Mouse (Mus musculus) heart, postnatal 25 days (tissue): ENCODE measurements around the gene Borcs8. TPM values are rescaled to one million over a fixed set of nuclear protein-coding genes. Genes with fewer than 3 reads are reported as not detected.
A peak's percentile ranks its signal among the peaks of the same experiment; 100 is the strongest.

Experiments
- DNase-seq: peaks from one replicate; pipeline ENCODE4 v3.0.0; 2022; ENCODE audit warnings: low spot score
- intact Hi-C: fragments of 180-260 bp; cut with DNase I; formaldehyde crosslinking; loops from one replicate; pipeline ENCODE4 v1.15.1; 2025
- total RNA-seq, 2 experiments: library from RNA; stranded (reverse); gene quantifications; 2 replicates each; pipeline ENCODE4 v1.2.3; 2021

The Borcs8 gene
- total RNA-seq, 2 experiments from 2014 or later, result 21.2 to 25.5 TPM

DNA sequence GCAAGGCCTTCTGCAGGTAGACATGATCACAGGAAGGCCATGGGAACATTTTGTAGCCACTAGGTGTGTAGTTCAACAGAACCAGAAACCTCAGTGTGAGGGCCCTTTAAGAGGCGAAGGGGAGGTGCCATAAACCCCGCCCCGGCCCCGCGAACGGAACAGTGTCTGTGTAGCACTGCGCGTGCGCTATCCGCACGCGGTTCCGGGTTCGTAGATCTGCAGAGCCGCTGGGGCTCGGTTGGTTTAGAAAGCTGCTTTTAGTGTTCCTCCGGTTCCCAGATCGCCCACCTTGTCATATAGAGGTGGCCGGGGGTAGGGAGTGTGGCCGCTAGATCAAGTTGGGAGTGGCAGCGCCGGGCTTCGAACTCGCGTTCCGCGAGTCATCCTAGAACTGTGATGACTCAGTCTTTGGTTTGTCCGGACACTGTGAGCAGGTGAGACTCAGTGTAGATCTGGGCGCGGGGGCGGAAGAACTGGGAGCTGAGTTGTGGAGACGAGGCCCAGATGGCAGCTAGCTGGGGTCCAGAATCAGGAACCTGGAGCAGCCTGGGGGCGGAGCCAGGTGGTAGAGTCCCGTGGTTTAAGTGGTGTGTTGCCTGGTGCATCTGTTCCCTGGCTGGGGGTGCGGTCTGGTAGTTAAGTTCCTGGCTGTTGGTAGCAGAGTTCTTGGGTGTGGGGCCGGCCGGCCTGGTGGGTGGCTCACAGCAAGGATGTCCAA is 8.0 kb upstream of the Borcs8 start, which contains the start of gene Nr2c2ap:
Gene Nr2c2ap, plus strand, starts transcription at position 168 of the 718 bp plus-strand sequence.
- intact Hi-C loops, result loop anchor here (5.0 kb wide), 2 partner anchors 89 to 229 kb away; partner anchors contain the start of genes Mau2, Ndufa13, Sugp1 and Tssk6
- DNase-seq, result peak; percentile 57

- intact Hi-C loops, result loop anchor here (5.0 kb wide), 2 partner anchors 92 to 232 kb away; partner anchors contain the start of genes Mau2, Ndufa13, Sugp1 and Tssk6
Measured at GRCm38 (mm10) chr8:70134086-70134485, 5.2 kb upstream of the Borcs8 start.

GRCm38 (mm10) chr8:70134931-70135330 is 4.4 kb upstream of the Borcs8 start:
- DNase-seq, result no peak
- intact Hi-C loops, result loop anchor here (5.0 kb wide), 2 partner anchors 93 to 233 kb away; partner anchors contain the start of genes Mau2, Ndufa13, Sugp1 and Tssk6

More at GRCm38 (mm10) chr8:70134086-70134485, 5.2 kb upstream of the Borcs8 start:
- no peak for DNase-seq

GRCm38 (mm10) chr8:70136591-70136990 is 2.7 kb upstream of the Borcs8 start:
- DNase-seq, result no peak

GRCm38 (mm10) chr8:70137890-70138289 is 1.4 kb upstream of the Borcs8 start:
- intact Hi-C loops, result no loop called here
- DNase-seq, result no peak

More at GRCm38 (mm10) chr8:70136591-70136990, 2.7 kb upstream of the Borcs8 start:
- intact Hi-C loops, result no loop called here

DNA sequence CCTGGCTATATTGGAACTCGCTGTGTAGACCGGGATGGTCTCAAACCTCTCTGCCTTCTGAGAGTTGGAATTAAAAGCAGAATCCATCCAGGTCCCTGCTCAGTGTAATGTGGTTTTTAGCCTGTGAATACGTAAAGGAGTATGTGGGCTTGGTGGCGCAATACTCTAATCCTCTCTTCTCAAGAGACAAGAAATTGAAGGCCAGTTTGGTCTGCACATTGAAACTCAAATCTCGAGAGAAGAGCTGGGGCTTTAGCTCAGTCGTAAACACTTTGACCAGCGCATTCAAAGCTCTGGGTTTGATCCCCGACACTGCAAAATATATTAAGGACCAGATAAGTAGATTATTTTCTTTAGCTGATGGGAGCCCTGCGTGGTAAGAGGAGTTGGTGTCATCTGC is 682 bp downstream of the Borcs8 start:
- no peak for DNase-seq
- intact Hi-C loops, result no loop called here

- intact Hi-C loops, result no loop called here
Measured at GRCm38 (mm10) chr8:70147678-70148607, 8.6 kb downstream of the Borcs8 start.

GRCm38 (mm10) chr8:70150158-70150557 is 10.9 kb downstream of the Borcs8 start:
- intact Hi-C loops, result no loop called here
- DNase-seq, result no peak

More at GRCm38 (mm10) chr8:70147678-70148607, 8.6 kb downstream of the Borcs8 start:
- DNase-seq, result no peak

- intact Hi-C loops, result no loop called here
- DNase-seq, result peak; percentile 32
Measured at GRCm38 (mm10) chr8:70152537-70153257, 13.4 kb downstream of the Borcs8 start.

- no peak for DNase-seq
- intact Hi-C loops, result no loop called here
Measured at GRCm38 (mm10) chr8:70157240-70157800, 18.0 kb downstream of the Borcs8 start.

DNA sequence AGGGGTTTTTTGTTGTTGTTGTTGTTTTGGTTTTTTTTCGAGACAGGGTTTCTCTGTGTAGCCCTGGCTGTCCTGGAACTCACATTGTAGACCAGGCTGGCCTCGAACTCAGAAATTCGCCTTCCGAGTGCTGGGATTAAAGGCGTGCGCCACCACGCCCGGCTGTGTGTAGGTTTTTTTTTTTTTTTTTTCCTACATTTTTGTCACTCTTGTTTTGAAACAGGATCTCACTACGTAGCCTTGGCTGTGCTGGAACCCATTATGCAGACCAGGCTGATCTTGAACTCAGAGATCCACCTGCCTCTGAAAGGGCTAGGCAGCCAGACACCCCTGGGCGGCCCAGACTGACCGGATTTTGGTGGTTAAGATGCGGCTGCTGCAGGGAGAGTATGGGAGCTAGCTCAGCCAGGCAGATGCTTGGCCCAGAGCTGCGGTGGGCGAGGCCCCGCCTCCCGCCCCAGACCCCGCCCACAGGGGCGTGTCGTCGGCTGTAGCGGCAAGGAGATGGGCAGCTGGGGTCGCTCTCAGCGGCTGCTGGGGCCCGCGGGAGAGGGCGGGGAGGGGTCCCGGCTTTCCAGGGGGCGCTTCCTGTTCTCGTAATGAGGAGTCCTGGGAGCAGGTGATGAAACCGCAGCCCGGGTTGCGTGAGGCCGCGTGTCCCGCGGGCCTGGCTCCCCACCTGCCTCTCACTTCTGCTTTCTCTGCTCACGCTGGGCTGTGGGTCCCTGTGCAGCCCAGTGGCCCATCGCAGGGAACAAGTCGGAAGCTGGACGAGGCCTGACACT is 19.0 kb downstream of the Borcs8 start:
- peak; percentile 20 for DNase-seq
- intact Hi-C loops, result no loop called here

- no peak for DNase-seq
- intact Hi-C loops, result no loop called here
Measured at GRCm38 (mm10) chr8:70159211-70159610, 19.9 kb downstream of the Borcs8 start.

DNA sequence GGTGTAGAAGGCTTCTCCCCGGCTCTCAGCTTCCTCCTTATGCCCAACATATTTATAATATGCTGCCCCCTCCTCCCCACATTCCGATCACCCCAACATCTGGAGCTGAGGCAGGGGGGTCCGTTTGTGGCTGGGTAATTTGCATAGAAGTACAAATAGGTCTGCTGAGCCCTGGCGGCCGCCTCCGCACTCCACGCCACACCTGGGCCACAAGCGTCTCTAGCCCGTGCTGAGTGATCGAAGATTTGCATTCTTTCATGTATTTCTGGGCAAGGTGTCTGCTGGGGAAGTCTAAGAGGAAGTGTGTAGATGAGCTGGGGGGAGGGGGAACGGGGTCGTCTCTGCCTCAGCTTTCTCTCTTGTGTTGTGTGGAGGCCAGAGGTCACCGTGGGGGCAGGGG is 20.7 kb downstream of the Borcs8 start:
- intact Hi-C loops, result no loop called here
- no peak for DNase-seq

- intact Hi-C loops, result no loop called here
Measured at GRCm38 (mm10) chr8:70163316-70163715, 24.0 kb downstream of the Borcs8 start.

DNA sequence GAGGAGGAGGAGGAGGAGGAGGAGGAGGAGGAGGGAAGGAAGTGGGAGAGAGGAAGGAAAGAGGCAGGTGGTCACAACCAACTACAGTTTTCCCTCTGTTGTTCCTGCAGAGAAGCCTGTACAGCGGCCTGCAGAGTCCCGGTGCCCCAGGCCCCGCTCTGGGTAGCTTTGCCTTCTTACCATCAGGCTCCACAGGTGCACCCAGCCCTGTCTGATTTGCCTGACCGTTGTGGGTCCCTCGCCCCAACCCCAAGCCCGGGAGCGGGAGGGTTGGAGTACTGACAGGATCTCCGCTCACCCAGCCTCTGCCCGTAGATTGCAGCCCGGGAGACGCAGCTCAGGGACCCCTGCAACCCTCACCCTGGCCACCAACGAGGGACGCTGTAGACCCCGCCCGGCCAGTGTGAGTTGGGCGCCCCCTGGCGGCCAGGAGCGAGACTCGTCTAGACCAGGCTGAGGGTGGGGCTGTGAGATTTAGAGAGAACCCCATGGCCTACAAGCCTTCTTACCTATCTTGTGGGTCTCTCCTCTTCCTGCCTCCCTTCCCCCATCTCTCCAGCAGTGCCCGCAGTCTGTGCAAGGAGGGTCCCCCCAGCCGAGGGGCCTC is 27.3 kb downstream of the Borcs8 start:
- peak; percentile 20 for DNase-seq
- intact Hi-C loops, result loop anchor here (1.0 to 5.0 kb wide), 4 partner anchors 44 to 292 kb away; partner anchors contain the start of gene Ncan

More at GRCm38 (mm10) chr8:70163316-70163715, 24.0 kb downstream of the Borcs8 start:
- no peak for DNase-seq

DNA sequence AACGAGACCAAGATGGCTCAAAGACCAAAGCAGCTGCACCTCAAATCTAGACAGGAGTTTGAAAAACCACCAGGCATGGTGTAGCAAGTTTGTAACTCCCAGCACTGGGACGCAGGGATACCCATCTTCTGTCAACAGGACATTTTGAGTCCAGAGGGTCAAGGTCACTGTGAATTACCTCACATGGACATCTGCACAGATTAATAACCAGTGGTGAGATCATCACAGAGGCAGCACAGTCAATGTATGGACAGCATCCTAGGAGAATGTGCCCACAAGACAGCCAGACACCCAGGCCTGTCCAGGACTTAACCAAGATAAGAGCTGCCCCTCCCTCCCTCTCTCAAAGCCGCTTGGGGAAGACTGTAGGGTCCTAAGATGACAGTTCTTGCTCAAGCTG is 30.8 kb downstream of the Borcs8 start:
- no peak for DNase-seq
- intact Hi-C loops, result loop anchor here (2.0 kb wide), 1 partner anchor 249 kb away; no protein-coding TSS in a partner anchor

- intact Hi-C loops, result loop anchor here (2.0 kb wide), 1 partner anchor 250 kb away; no protein-coding TSS in a partner anchor
- DNase-seq, result no peak
Measured at GRCm38 (mm10) chr8:70170748-70171147, 31.4 kb downstream of the Borcs8 start.

DNA sequence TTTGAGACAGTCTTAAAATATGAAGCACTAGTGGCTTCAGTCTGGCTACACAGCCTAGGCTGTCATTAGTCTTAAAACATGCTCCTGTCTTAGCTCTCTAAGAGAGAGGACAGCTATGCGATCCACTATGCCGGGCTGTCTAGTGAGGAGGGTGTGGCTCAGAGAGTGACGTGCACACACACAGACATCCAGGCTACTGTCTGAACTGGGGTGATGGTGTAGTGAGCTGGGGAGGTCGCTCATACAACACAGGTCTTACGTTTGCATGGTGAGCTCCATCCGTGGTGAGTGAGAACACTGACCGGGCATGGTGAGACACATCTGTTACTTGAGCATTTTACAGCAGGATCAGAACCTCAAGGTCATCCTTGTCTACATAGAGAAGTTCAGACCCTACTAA is 31.9 kb downstream of the Borcs8 start:
- intact Hi-C loops, result loop anchor here (2.0 kb wide), 1 partner anchor 250 kb away; no protein-coding TSS in a partner anchor
- DNase-seq, result no peak
